Mouse (Mus musculus): ENCODE results near the gene Eef1akmt3. TPM values are rescaled to one million over a fixed set of nuclear protein-coding genes. Genes with fewer than 3 reads are reported as not detected.
A peak's percentile ranks its signal among the peaks of the same experiment; 100 is the strongest.

The Eef1akmt3 gene
- polyA plus RNA-seq, 1 experiment = not detected

DNA sequence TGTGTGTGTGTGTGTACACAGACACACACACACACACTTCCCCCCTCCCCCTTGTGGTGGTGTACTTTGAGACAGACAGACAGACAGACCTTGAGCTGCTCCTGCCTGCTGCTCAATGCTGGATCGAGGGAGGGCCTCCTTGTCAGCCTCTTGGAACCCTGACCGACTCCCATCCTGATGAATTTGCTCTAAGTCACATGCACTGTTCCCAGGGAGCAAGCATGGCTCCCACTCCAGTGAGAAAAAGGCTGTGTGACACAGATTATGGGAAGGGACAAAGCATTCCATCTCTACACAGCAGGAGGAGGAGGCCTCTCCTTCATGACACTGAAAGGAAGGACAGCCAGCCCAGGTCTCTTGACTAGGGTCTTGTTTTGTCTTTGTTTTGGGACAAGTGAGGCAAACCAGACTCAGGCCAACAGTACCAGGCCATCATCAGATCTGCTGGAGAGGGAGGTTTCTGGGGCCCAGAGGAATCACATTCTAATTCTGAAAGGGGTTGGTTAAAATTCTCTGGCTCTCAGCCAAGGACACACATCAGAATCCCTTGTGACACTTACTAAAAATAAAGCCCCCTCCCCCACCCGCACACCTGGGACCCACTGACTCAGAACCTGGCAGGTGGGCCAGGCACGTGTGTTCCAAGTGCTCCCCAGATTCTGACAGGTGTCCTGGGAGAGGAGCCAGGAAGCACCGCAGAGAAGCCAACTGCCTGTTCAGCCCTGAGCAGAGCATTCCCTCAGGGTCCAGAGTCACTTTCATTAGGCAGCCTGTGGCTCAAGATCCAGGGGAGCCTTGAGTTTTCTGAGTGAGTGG is 56.9 kb downstream of the Eef1akmt3 start:
- Histone ChIP-seq H3K4me1 (ENCODE audit: control insufficient read depth, insufficient read depth, insufficient read length, low read length) (peaks cover 65% of the 10 kb centered on the region), H3K27ac (replicated peaks; ENCODE audit: low read depth, low read length) (peak overlapping the region; percentile 24), H3K4me3 (ENCODE audit: insufficient read depth, low read depth, low read length) (peak overlapping the region; percentile 43)

DNA sequence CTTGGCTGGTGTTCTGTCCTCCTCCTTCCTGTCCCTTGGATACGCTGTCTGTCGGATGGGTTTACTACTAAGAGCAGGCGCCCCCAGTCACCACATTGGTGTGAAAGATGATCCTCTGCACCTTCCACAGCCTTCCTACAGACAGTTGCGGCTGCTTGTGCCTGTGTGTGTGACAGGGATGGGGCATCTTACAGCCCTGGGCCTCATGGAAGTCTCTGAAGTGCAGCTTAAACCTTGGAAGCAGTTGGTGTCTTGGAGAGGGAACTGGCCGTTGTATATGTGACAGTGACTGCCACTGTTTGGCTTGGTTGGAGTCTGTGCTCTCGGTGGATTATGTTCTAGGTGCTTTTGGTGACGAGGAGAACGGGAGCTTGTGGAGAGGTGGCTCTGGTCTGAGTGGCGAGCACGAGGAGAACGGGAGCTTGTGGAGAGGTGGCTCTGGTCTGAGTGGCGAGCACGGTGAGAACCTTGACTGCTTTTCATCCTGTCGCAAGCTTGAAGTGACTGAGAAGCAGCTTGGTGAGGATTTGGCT is 58.1 kb downstream of the Eef1akmt3 start:
- Histone ChIP-seq H3K4me1 (ENCODE audit: control insufficient read depth, insufficient read depth, insufficient read length, low read length) (peaks cover 58% of the 10 kb centered on the region), H3K4me3 (ENCODE audit: insufficient read depth, low read depth, low read length) (peak overlapping the region; percentile 43), H3K27ac (replicated peaks; ENCODE audit: low read depth, low read length) (peak overlapping the region; percentile 24)

DNA sequence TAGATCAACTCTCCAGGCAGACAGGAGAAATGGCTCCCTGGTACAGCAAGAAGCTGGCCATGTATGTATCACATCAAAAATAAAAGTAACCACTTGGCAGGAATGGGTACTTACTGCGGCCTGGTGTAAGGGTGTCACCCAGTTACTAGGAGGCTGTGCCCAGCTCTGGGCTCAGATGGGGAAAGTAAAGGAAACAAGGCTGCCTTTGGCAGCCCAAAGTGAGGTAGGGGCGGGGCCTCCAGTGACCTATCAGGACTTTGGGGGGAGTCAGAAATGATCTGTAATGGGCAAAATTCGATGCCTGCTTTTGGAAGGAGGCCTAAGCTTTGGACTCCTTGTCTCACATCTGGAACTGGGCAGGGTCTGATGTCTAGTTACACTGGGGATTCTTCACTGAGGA is 59.6 kb downstream of the Eef1akmt3 start:
- Histone ChIP-seq H3K27ac (replicated peaks; ENCODE audit: low read depth, low read length) (no peak overlapping the region), H3K4me3 (ENCODE audit: insufficient read depth, low read depth, low read length) (peak overlapping the region; percentile 43), H3K4me1 (ENCODE audit: control insufficient read depth, insufficient read depth, insufficient read length, low read length) (peaks cover 44% of the 10 kb centered on the region)

Other genes starting within 250 kb of the Eef1akmt3 start
- gene Atp23, start 140.2 kb downstream of the Eef1akmt3 start, polyA plus RNA-seq (2012; ENCODE audit: insufficient read depth, insufficient read length, missing spikeins) = 4.1 and 6.9 TPM in 2 replicates
- gene Ctdsp2, start 62.8 kb downstream of the Eef1akmt3 start, polyA plus RNA-seq (2012; ENCODE audit: insufficient read depth, insufficient read length, missing spikeins) = 42.7 and 48.6 TPM in 2 replicates
- not detected in 2 replicates for gene Avil, start 40.8 kb downstream of the Eef1akmt3 start, polyA plus RNA-seq (2012; ENCODE audit: insufficient read depth, insufficient read length, missing spikeins)
- 67.3 and 73.2 TPM in 2 replicates for gene Tsfm, start 10.7 kb downstream of the Eef1akmt3 start, polyA plus RNA-seq (2012; ENCODE audit: insufficient read depth, insufficient read length, missing spikeins)
- 6.0 and 10.4 TPM in 2 replicates for gene Mettl1, start 99 bp downstream of the Eef1akmt3 start, polyA plus RNA-seq (2012; ENCODE audit: insufficient read depth, insufficient read length, missing spikeins)
- gene Cyp27b1, start 6.7 kb upstream of the Eef1akmt3 start, polyA plus RNA-seq (2012; ENCODE audit: insufficient read depth, insufficient read length, missing spikeins) = not detected in 2 replicates
- 0.63 and 0.79 TPM in 2 replicates for gene March9, start 18.7 kb upstream of the Eef1akmt3 start, polyA plus RNA-seq (2012; ENCODE audit: insufficient read depth, insufficient read length, missing spikeins)
- 76.7 and 92.9 TPM in 2 replicates for gene Cdk4, start 22.0 kb upstream of the Eef1akmt3 start, polyA plus RNA-seq (2012; ENCODE audit: insufficient read depth, insufficient read length, missing spikeins)
- gene Tspan31, start 28.8 kb upstream of the Eef1akmt3 start, polyA plus RNA-seq (2012; ENCODE audit: insufficient read depth, insufficient read length, missing spikeins) = 56.7 and 71.6 TPM in 2 replicates
- gene Agap2, start 33.8 kb upstream of the Eef1akmt3 start, polyA plus RNA-seq (2012; ENCODE audit: insufficient read depth, insufficient read length, missing spikeins) = 0.48 and 1.5 TPM in 2 replicates
- 35.8 and 42.4 TPM in 2 replicates for gene Os9, start 79.6 kb upstream of the Eef1akmt3 start, polyA plus RNA-seq (2012; ENCODE audit: insufficient read depth, insufficient read length, missing spikeins)
- gene B4galnt1, start 123.7 kb upstream of the Eef1akmt3 start, polyA plus RNA-seq (2012; ENCODE audit: insufficient read depth, insufficient read length, missing spikeins) = 0.95 and 1.8 TPM in 2 replicates
- gene Slc26a10, start 139.1 kb upstream of the Eef1akmt3 start, polyA plus RNA-seq (2012; ENCODE audit: insufficient read depth, insufficient read length, missing spikeins) = 1.0 and 4.8 TPM in 2 replicates
- 2.0 and 4.0 TPM in 2 replicates for gene Arhgef25, start 148.6 kb upstream of the Eef1akmt3 start, polyA plus RNA-seq (2012; ENCODE audit: insufficient read depth, insufficient read length, missing spikeins)
- gene Dtx3, start 154.2 kb upstream of the Eef1akmt3 start, polyA plus RNA-seq (2012; ENCODE audit: insufficient read depth, insufficient read length, missing spikeins) = 5.0 and 5.8 TPM in 2 replicates
- gene Pip4k2c, start 170.1 kb upstream of the Eef1akmt3 start, polyA plus RNA-seq (2012; ENCODE audit: insufficient read depth, insufficient read length, missing spikeins) = 15.4 and 18.5 TPM in 2 replicates
- gene Kif5a, start 221.8 kb upstream of the Eef1akmt3 start, polyA plus RNA-seq (2012; ENCODE audit: insufficient read depth, insufficient read length, missing spikeins) = 0.99 and 2.2 TPM in 2 replicates
- 100 and 102 TPM in 2 replicates for gene Dctn2, start 224.9 kb upstream of the Eef1akmt3 start, polyA plus RNA-seq (2012; ENCODE audit: insufficient read depth, insufficient read length, missing spikeins)
- gene Mbd6, start 247.5 kb upstream of the Eef1akmt3 start, polyA plus RNA-seq (2012; ENCODE audit: insufficient read depth, insufficient read length, missing spikeins) = 15.9 and 18.4 TPM in 2 replicates

All from brown adipose tissue, adult 24 weeks (tissue).